9 mouse cellular contexts compared by ENCODE assay signal in the genomic region with DNA sequence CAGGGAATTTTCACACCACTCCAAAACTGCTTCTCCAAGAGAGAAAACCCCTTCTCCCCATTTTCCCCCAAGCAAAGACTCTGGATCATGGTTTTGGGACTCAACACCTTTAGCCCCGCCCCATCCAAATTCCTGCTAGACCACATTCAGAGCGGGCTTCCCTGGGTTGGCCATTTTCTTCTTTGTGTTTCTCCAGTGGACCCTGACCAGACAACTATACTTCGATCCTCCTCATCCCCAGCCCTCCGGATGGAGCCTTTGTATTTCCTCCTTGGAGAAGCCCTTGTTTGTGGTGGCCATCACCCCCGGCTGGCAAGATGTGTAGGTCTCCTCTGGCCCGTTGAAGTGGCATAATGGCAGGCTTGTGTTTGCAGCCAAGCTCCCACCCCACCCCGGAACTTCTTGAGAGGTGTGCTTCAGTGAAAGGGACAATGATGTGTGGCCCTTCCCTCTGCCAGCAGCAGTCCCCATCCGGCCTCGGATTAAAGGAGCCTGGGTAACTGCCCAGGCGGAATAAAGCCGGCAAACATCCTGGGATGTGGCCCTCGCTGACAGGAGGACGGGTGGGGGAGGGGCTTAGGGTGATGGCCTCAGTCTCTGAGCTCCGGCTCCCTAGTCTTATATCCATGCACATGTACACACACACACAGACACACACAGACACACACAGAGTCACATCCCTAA. TPM values are rescaled to one million over a fixed set of nuclear protein-coding genes. Genes with fewer than 3 reads are reported as not detected.
DNase-seq lines count a peak whose midpoint lies in the region; ATAC-seq and TF ChIP-seq lines count a peak whose summit lies in the region.
"Had no signal": no experiment of that assay in that cellular context is flagged by ENCODE, and none has a peak within 500 bp of the region (broad histone marks: within the 10 kb centered on the region; RNA-seq: fewer than 3 reads in every experiment).

No protein-coding gene starts in this region.

- no peak for TF ChIP-seq POLR2A in brain, embryonic 14.5 days (IDR thresholded peaks at IDR 0.05; ENCODE audit: borderline replicate concordance, extremely low read depth, insufficient read depth, insufficient read length, poor library complexity, severe bottlenecking)

- no peak overlapping the region for H3K9ac ChIP-seq in kidney, embryonic 14.5 days (ENCODE audit: low read depth, low read length)
- H3K9ac ChIP-seq in forebrain, postnatal 0 days: no peak overlapping the region
- H3K9ac ChIP-seq in midbrain, embryonic 13.5 days (replicated peaks): no peak overlapping the region

- H3K27me3 ChIP-seq in kidney, embryonic 14.5 days (ENCODE audit: control insufficient read depth, insufficient read depth, low read length): no peaks in the 10 kb centered on the region
- H3K27me3 ChIP-seq in forebrain, postnatal 0 days (ENCODE audit: insufficient read depth, low read length): no peaks in the 10 kb centered on the region
- no peaks in the 10 kb centered on the region for H3K27me3 ChIP-seq in midbrain, embryonic 13.5 days

- peaks cover 30% of the 10 kb centered on the region for H3K4me1 ChIP-seq in kidney, embryonic 14.5 days (ENCODE audit: control insufficient read depth, insufficient read depth, low read length)
- H3K4me1 ChIP-seq in forebrain, postnatal 0 days (ENCODE audit: insufficient read depth): no peaks in the 10 kb centered on the region
- peaks cover 26% of the 10 kb centered on the region for H3K4me1 ChIP-seq in midbrain, embryonic 13.5 days (replicated peaks)

- no peak for DNase-seq in kidney, adult 11 months
- peak; percentile 84 for DNase-seq in brain, embryonic 14.5 days (ENCODE audit: low read depth)
- no peak for DNase-seq in forebrain, postnatal 0 days
- no peak for DNase-seq in adrenal gland, postnatal 25 days
- no peak for DNase-seq in gastrocnemius, adult 18-20 months (ENCODE audit: low spot score)

- no peaks in the 10 kb centered on the region for H3K36me3 ChIP-seq in kidney, embryonic 14.5 days (ENCODE audit: control insufficient read depth, insufficient read depth, low read length)
- no peaks in the 10 kb centered on the region for H3K36me3 ChIP-seq in forebrain, postnatal 0 days (ENCODE audit: insufficient read depth)
- no peaks in the 10 kb centered on the region for H3K36me3 ChIP-seq in midbrain, embryonic 13.5 days

- peak overlapping the region; percentile 80 for H3K27ac ChIP-seq in kidney, embryonic 14.5 days (ENCODE audit: low read depth, low read length)
- peak overlapping the region; percentile 46; the same call in 1 of the 2 replicates for H3K27ac ChIP-seq in forebrain, postnatal 0 days (ENCODE audit: low read depth, low read length)
- H3K27ac ChIP-seq in midbrain, embryonic 13.5 days: peak overlapping the region; percentile 41
- H3K27ac ChIP-seq: macrophage had no signal

- 0 out of 2 replicates have a peak overlapping the region, but pooled peaks have one; percentile 4 for H3K4me2 ChIP-seq in kidney, embryonic 14.5 days (replicated peaks; ENCODE audit: low read depth, low read length)
- H3K4me2 ChIP-seq in forebrain, postnatal 0 days (ENCODE audit: low read depth): no peak overlapping the region
- peak overlapping the region; percentile 15 for H3K4me2 ChIP-seq in midbrain, embryonic 13.5 days (replicated peaks)

- 0 out of 2 replicates have a peak, but pooled peaks have one; percentile 32 for ATAC-seq in kidney, embryonic 14.5 days (ENCODE audit: low FRiP score, low TSS enrichment)
- peak; percentile 78 for ATAC-seq in forebrain, postnatal 0 days
- peak; percentile 69 for ATAC-seq in midbrain, embryonic 13.5 days
- no peak for ATAC-seq in erythroblast, adult 5-6 weeks (replicated peaks; ENCODE audit: low FRiP score, poor library complexity, severe bottlenecking)

- no peak for TF ChIP-seq CTCF in brain, embryonic 14.5 days (IDR thresholded peaks at IDR 0.05; ENCODE audit: borderline replicate concordance, extremely low read depth, insufficient read depth, insufficient read length)
- no peak for TF ChIP-seq CTCF in forebrain, postnatal 0 days (IDR thresholded peaks at IDR 0.05; ENCODE audit: low read depth)

- no peaks in the 10 kb centered on the region for H3K9me3 ChIP-seq in kidney, embryonic 14.5 days (ENCODE audit: control insufficient read depth, low read length)
- no peaks in the 10 kb centered on the region for H3K9me3 ChIP-seq in forebrain, postnatal 0 days (ENCODE audit: low read length)
- no peaks in the 10 kb centered on the region for H3K9me3 ChIP-seq in midbrain, embryonic 13.5 days

- H3K4me3 ChIP-seq in kidney, embryonic 14.5 days (ENCODE audit: low read length): no peak overlapping the region
- H3K4me3 ChIP-seq in forebrain, postnatal 0 days (ENCODE audit: low read depth, low read length): no peak overlapping the region
- H3K4me3 ChIP-seq in midbrain, embryonic 13.5 days (replicated peaks): no peak overlapping the region

- WGBS in kidney, embryonic 14.5 days: 21% methylated on average over 14 of the region's 14 CpGs
- 8% methylated on average over 14 of the region's 14 CpGs for WGBS in forebrain, postnatal 0 days
- WGBS in midbrain, embryonic 13.5 days: 4% methylated on average over 14 of the region's 14 CpGs

RNA-seq across cellular contexts. Expression of gene Wwc1, which starts 46.8 kb away (rescaled TPM):
- 5.0 and 9.5 TPM in 2 replicates for polyA plus RNA-seq in kidney, embryonic 14.5 days (2014; fragmentation: Nextera tagmentation; extraction: Ambion mirVana)
- 39.4 and 45.1 TPM in 2 replicates for polyA plus RNA-seq in brain, embryonic 14.5 days (2012; rRNA removed)
- total RNA-seq in forebrain, postnatal 0 days (2014; rRNA removed): 21.1 and 21.2 TPM in 2 replicates
- 13.2 and 13.8 TPM in 2 replicates for polyA plus RNA-seq in forebrain, postnatal 0 days (2015; fragmentation: Nextera tagmentation; extraction: Ambion mirVana)
- 6.2 and 7.0 TPM in 2 replicates for polyA plus RNA-seq in midbrain, embryonic 13.5 days (2015; fragmentation: Nextera tagmentation; extraction: Ambion mirVana)
- 80.2 and 103 TPM in 2 replicates for total RNA-seq in adrenal gland, postnatal 25 days (2021)
- not detected in 2 replicates for total RNA-seq in erythroblast, adult 5-6 weeks (2015; ENCODE audit: low replicate concordance)
- total RNA-seq in erythroblast, adult 5-6 weeks (2017; ENCODE audit: low replicate concordance): not detected in 2 replicates
- total RNA-seq in gastrocnemius, adult 18-20 months (2021): under 1 TPM; 0.07 to 0.25 TPM

Comparison
In these comparisons a context has a peak if more than half of its experiments do, and no peak if none do; other contexts are left out.
1. RNA of gene Wwc1, which starts 46.8 kb away (total RNA-seq): 80.2 to 103 TPM in adrenal gland, postnatal 25 days and 21.1 to 21.2 TPM in forebrain, postnatal 0 days; 0.07 to 0.25 TPM in gastrocnemius, adult 18-20 months and not detected in erythroblast, adult 5-6 weeks; every median in the first group is over 10 times any median in the second.
2. Peak in every context shown above with its lines, with median percentiles within 50 percentile points of each other: H3K27ac ChIP-seq.